Mouse (Mus musculus) layer of hippocampus, adult 18-20 months (tissue): ENCODE measurements at regions not wholly inside any gene's neighbourhood (a gene's known extent, or its start where the extent isn't known, plus 50 kb on each side); places are given as distances from the start of the nearest gene placed in this dataset.

Experiments
- DNase-seq, 2 experiments: peaks; one replicate each; pipeline ENCODE4 v3.0.0; 2022; ENCODE audit warnings: low spot score in 2 of 2

DNA sequence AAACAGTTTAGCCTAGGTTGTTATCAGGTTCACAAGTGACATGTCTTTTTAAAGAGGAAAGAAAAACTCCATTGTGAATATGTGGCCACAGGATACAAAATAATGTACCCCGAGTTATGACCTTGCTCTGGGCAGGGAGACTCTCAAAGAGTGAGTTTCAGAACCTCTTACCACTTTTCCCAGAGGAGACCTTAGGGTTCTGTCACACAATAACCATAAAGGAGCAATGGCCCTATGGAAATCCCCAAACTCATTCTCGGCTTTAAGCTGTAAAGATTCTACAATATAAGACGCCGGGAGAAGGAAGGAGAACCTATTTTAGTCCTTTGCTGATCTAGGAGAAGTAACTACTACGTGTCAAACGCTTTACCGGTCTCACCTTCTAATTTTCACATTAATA, 85.1 kb upstream of the Pcdh8 start:
- DNase-seq, result no peak

DNA sequence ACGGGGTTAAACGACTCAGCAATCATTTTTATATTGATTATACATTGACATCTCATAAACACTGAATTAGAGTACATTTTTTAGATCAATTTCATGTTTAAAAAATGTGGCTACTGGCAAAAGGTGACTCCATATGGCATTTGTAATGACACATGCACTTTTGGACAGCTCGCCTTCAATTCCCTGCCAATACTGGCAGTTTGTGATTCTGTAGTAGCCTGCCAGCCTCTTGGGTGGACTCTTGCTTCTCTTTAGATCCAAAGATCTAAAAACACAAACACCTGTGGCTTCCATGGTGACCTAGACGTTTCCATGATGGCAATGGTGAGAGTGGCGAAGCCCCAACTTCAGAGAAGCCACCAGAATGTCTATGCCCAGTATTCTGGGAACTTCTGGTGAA, 83.1 kb upstream of the Pcdh8 start:
- no peak for DNase-seq

DNA sequence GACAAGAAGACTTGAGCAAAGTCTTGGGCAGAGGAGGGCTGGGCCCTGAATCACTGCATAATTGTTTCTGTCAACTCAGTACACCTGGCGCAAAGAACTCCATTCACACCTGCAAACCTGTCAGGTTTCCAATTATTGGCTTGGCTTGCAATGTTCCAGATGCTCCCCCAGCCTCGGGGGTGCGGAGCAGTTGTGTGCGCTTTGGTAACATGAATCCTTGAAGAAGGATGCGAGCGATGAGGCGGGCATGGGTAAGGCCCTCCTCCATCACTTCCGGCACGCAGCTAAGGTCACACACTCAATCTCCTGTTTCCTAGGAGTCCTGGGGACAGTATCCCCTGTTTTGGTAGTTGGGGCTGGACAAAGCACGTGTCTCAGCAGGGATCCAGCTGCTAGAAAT, 81.6 kb upstream of the Pcdh8 start:
- DNase-seq, result no peak

DNA sequence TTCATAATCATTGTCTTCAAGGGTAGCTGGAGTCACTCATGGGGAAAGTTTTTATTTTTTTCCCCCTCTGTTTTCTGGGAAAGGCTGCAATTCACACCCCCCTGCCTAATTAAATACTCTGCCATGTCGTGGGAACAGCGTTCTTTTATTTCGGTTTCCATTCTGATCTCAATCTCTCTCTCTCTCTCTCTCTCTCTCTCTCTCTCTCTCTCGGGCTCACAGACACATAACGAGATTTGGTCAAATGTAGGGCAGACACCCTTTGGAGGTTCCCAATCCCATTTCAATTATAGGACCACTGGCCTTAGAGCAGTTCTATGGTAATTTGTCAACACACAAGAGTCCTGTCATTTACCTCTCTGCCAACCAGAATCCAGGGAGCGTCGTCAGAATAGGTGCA, 80.7 kb upstream of the Pcdh8 start:
- no peak for DNase-seq

DNA sequence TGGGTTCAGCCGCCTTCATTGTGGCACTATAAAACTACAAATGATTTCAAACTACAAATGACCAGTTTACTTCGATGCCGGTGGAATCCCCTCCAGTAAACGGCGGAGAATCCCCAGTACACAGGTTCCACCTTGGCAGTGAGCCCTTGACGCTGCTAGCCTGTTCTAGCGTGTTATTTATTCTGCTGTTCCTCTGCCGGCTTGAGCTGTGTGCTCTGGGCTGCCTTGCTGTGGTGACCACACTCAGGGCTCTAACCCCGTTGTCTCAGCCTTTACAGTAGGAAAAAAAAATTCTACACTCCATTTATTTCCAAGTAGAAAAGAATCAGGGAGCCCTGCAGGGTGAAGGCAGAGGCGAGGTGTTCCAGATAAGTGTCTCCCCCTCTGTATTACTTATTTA, 80.1 kb upstream of the Pcdh8 start:
- DNase-seq, result no peak

DNA sequence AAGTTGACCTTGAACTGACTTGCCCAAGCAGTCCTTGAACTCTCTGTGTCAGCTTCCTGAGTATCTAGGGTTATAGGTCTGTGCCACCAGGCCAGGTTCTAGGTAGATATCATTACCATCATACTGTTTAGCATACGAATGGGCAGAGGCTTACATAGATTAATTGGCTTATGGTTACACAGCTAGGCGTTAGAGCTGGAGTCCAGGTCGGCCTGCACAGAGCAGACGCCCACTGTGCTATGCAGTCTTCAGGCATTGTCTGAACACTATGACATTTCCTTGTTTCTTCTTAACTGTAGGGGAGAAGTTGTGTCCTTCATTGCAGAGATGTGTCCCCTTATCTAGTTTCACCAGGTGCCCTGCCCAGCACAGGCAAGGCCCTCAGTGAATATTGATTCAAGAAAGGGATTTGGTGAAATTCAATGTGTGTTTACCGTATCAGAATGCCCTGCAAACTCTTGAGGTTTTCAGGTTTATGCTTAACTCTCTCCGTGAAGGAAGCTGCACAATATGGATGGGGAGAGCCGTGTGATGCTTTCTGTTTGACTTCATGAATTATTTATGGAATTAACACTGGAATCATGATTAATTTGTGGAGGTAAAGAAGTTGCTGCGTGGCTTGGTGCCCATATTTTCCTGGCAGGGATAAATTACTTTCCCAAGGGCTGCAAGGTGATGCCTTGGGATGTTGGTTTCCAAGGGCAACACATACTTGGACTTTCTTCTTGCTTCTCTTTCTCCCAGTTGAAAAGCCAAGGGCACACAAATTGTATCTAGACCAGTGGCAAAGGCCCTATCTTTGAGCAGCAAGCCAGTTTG, 78.7 kb upstream of the Pcdh8 start:
- no peak for DNase-seq

DNA sequence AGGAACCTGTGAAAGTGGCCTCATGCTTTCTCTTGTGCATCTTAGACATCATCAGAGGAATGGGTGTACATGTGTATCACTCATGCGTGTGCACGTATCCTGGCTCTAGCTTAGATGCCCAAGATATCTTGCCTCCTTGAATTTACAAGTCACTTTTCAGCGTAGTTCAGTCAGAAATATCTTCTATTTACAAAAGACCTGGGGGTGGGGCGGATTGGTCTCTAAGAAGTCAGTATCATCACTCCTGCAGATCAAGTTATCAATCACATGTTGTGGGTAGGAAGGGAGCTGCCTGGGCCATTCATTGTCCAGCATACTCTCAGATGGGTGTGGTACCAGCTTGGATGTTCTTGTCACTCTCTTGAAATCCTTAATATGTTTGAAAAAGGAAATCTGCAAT, 77.0 kb upstream of the Pcdh8 start:
- no peak for DNase-seq

DNA sequence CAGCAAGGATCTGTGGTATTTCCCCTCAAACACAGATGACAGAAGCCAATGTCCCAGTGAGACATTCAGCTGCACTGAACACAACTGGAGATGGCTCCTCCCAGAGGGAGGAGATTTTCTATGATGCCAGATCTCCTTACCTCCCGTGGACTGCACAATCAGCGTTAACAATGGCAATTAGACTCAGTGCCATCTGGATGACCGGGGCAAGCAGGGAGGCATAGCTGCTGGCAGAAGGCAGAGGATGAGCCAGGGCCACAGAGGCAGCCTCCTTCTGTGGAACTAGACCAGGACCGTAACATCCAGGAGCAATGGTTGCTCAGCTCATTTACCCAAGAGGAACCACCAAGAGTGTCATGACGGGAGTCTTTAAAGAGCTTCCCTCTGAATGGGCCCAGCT, 73.2 kb upstream of the Pcdh8 start:
- no peak for DNase-seq

DNA sequence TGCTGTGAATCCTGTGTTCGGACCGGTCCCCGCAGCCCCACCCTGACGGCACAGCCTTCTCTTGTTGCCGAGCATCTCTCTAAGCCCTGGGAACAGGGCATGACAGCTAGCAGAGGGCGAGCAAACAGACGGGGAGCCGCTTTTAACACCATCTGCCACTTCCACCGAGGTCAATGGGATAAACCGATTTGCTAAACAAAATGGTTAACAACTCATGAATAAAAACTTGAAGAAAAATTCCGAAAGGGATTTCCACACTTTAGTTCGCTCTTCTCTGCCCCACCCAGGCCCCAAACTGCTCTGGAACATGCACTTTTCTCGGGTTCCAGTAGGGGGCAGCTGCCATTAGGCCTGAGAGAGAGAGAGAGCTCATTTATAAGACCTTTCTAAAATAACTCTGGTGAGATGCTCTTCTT, 72.0 kb upstream of the Pcdh8 start:
- DNase-seq, result peak in 1 of 2 experiments; percentile 70

DNA sequence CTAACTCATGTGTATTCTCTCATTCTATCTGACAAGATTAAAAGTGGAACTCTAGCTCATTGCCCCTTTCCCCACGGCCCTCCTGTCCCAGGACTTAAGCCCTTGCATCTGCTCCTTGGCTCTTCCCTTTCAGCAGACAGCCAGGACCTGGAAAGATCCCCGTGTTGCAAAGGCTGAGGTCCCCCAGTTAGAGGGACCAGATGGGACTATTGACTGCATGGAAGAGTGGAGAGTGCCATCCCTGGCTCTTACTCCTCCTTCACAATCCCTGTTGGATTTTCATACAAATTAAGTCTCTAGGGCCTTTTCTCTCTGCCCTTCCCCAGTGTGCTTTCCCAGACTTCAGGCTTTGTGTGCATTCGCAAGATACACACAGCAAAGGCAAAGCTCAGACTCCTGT, 71.6 kb upstream of the Pcdh8 start:
- DNase-seq, result no peak

DNA sequence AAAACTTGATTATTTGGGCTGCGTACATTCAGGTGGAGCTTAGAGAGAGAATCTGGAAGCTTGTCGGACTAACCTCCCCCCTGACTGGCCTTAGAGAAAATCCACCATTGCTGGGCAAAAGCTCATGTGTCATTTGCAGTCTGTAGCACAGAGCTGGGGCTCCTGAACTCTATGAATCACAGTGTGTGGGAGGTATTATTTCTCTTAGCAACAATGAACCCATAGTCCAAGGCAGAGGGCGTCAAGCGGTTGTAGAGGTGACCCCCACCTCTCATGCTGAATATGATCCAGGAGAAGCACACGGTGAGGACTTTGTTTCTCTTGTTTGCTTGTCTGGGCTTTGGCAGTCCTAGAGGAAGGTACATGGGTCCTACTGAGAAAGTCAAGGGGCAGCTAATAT, 66.0 kb upstream of the Pcdh8 start:
- DNase-seq, result no peak

DNA sequence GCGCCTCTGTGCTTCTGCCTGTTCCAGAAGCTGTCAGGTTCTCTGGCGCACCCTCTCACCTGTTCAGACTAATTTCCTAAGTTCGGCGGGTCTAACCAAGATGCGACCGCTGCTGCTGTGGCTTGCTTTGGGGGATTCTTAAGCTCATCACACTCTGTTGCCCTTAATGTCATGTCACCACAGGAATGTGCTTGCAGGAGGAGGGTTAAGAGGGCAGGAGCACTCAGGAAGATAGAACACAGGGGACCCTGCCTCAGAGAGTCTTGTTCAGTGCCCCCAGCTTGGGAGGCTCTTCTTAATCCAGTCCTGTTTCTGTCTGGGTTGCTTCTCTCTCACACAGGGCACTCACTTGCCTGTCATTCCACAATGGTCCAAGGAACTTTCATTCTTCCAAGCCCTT, 65.1 kb upstream of the Pcdh8 start:
- no peak for DNase-seq

DNA sequence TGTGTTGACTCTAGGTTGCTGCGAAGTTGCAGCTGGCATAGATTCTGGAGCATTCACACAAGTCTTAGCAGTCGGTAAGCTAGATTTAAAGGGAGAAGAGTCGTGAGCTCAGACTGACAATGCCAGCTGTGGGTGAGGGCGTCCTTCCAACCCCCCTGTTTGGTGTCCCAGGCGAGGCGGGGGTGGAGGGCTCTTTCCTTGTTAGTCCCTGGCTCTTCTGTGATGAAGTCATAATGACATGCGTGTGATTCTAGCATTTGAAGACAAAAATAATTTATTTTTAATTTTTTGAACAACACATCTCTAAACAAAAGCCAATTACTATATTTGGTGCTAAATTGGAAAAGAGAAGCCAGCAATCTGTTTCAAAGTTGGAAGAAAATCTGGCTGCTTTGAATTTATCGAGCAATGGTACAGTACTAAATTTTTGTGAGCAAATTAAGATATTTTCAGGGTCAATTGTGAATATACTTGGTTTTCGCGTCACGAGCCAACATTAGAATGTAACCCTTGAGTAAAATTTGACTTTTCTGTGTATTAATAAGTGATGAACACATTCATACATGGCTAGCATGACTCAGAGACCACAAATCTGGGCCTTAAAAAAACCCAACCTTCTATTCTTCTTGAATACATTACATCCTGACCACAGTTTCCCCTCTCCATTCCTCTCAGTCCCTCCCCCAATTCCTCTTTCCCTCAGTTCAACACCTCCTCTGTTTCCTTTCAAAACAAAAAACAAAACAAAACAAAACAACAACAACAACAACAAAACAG, 53.7 kb upstream of the Pcdh8 start:
- peak; percentile 72 to 87 for DNase-seq

DNA sequence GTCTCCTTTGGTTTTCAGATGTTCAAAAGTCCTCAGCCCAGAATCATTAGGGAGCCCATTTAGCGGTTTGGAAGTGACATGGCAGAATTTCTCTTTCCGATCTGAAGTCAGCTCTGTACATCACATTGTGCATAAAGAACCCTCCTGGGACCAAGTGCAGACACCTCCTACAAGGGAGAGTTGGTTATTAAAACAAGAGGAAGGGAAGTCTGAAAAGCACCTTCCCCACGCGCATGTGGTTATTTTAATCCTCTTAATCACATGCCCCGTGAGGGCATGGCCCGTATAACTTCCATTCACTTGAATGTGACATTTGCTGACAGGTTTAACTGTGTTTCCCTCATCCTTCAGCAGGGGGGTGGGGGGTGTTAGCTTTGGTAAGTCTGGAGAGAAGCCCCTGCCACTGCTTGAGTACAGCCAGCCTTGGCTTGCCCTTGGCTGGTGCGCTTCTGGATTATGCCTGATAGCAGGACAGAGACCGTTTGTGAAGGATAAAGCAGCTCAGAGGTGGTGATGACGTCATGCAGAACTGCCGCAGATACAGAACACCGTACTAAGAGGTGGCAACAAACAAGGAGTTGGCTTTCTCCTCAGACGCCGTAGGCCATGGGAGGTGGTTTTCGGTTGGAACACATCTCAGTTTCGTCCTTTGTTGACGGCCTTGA, 51.5 kb upstream of the Pcdh8 start:
- DNase-seq, result no peak

DNA sequence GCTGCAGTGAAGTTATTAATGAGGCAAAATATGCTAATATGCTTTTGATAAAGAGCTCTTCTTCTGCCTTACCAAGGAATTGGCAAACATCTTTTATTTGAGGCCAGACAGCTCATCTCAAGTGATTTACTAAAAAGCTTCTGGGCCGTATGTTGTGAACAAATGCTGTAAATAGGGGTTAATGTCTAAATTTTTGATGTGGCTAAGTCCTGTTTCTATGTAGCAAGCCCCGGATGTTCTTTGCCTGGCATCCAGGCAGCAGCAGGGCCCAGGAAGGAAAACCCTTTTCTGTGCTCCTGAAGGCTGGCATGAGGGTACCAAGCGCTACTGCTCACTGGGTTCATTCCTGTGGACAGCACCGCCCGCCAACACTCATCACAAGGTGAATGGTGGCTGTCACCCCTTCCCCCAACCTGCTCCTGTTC, 50.9 kb upstream of the Pcdh8 start:
- no peak for DNase-seq

DNA sequence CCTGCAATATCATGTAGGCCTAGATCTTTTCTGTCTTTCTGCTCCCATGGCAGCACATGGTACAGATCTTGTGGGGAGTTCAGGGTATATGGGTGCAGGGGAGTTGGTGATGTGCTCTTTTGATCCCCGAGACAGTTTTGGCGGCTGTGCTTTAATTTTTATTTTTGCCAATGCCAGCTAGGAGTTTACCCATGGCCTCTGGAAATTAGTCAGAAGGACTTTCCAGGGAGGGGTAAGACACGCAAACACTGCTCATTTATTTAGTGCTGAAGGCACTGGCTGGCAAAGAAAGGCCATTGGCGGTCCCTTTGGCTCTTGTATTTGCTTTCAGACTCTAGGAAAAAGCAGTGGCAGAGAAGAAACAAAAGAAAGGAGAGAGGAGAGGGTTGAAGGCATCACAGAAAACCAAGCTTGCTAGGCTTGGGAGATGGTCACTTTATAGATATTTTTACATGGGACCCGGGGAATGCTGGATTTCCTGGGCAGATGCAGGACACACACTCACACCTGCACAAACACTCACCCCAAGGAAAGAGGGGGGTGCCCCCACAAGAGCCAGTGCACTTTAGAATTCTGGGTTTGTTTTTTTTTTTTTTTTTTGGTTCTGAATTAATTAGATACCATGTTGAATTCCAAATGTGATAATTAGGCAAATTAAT, 50.4 kb upstream of the Pcdh8 start:
- DNase-seq, result no peak
